Mouse (Mus musculus) lung, postnatal 0 days (tissue): ENCODE measurements at regions not wholly inside any gene's neighbourhood (a gene's known extent, or its start where the extent isn't known, plus 50 kb on each side); places are given as distances from the start of the nearest gene placed in this dataset.

Source experiments
- CTCF ChIP-seq: IDR thresholded peaks from 2 replicates; pipeline ENCODE4 v1.5.1; 2016; ENCODE audit warnings: antibody characterized with exemption, mild to moderate bottlenecking
- EP300 ChIP-seq: IDR thresholded peaks from 2 replicates; pipeline ENCODE4 v1.6.1; 2016; ENCODE audit warnings: antibody characterized with exemption, mild to moderate bottlenecking, control low read depth

DNA sequence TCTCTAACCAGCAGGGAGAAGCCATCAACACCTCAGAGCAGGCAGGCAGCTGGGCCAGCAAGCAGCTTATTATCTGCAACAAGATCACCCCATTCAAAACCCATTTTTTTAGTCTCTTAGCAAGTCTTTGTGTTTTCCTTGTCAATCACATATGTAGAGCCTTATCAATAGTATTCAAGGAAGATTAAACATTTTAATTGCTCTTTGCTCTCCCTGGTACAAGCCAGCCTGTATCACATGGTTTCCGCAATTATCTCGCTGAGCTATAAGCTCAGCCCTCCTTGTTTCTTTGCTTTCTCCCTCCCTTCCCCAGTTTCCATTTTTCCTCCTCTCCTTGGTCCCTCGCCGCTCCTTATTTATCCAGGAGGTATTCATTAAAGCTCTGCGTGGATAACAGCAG, 259.9 kb upstream of the Gm10131 start:
- TF ChIP-seq CTCF (no peak), EP300 (no peak)
